Mouse (Mus musculus) testis, adult 2 months (tissue): Measurements from ENCODE around the gene Guca1a.

Experiments
- CTCF ChIP-seq: fragments of 200-500 bp; IDR thresholded peaks from 2 replicates; pipeline ENCODE4 v1.5.1; 2012; ENCODE audit warnings: low read depth, mild to moderate bottlenecking, inconsistent platforms, low read length, moderate library complexity; ENCODE audit not compliant: control insufficient read depth, insufficient read depth, insufficient replicate concordance
- POLR2A ChIP-seq: fragments of 200-500 bp; IDR thresholded peaks from 2 replicates; pipeline ENCODE4 v1.6.1; 2012; ENCODE audit warnings: low read depth, mild to moderate bottlenecking, inconsistent platforms, low read length, moderate library complexity; ENCODE audit not compliant: control insufficient read depth

DNA sequence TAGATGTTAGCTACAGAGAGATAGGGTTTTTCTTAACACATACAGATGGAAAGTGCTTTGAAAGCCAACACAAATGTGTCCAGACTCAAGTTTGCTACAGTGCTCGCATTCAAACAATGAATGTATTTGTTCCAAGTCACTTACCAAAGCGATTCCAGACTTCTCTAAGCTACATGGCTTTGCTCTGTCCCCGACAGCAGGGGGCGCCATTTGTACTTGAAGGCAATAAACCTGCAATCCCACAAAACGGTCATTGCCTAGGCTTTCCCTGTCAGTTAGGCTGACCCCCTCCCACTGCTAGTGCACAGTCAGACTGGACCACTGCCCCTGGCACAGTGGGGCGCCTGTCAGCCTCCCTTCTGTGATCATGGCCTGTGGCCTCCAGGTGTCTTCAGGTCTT lies 40.4 kb downstream of the Guca1a start:
- TF ChIP-seq CTCF = peak; percentile 74; the same call in 1 of the 2 replicates
- TF ChIP-seq POLR2A = no peak
